Mouse (Mus musculus): ENCODE data around the gene Sarnp.

- TF ChIP-seq CTCF (IDR thresholded peaks at IDR 0.05; ENCODE audit: low read depth) (no peak), EP300 (IDR thresholded peaks at IDR 0.05; ENCODE audit: low read depth) (no peak)
Observed at GRCm38 (mm10) chr10:128892246-128892645, 75.1 kb downstream of the Sarnp start.

Measured in heart, postnatal 0 days (tissue).